Mouse (Mus musculus) liver, postnatal 0 days (tissue): ENCODE data around the gene Lifr.

ENCODE experiments used
- CTCF ChIP-seq: sonication (generic); IDR thresholded peaks from 2 replicates; pipeline ENCODE4 v1.5.1; 2016; ENCODE audit warnings: antibody characterized with exemption, low read depth
- EP300 ChIP-seq: IDR thresholded peaks from 2 replicates; pipeline ENCODE4 v1.6.1; 2016; ENCODE audit warnings: antibody characterized with exemption, low read depth, mild to moderate bottlenecking

DNA sequence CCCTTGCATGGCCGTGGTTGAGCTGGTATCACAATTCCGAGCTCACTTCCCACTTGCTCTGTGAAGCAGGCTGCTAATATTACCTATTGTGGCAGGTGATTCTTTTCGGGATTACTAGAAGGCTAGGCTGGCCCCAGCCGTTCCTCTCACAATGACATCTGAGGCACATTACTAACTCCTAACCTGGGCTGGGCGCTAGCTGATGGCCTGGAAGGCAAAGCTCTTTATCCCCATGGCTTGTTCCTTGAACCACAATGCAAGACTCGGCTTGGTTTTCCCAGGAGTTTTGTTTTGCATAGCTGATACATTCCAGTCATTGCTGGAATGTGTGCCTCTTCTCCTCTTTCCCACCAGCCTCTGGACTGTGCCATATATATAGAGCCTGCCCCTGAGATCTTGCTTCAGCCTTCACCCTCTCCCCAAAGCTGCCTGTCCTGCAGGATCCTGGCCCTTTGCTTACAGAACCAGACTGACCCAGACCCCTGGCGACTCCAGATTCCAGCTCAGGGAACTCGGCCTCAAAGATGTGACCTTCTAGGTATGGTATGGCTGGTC is at the start of gene Lifr:
- TF ChIP-seq CTCF (no peak), EP300 (no peak)
